8 mouse cellular contexts compared by ENCODE assay signal in genomic region chr5:151369306-151369721, GRCm38 (mm10). TPM values are rescaled to one million over a fixed set of nuclear protein-coding genes. Genes with fewer than 3 reads are reported as not detected.
DNase-seq lines count a peak whose midpoint lies in the region; ATAC-seq and TF ChIP-seq lines count a peak whose summit lies in the region.

No protein-coding gene starts in this region.

- WGBS in forebrain, embryonic 14.5 days, result 67% methylated on average over 5 of the region's 5 CpGs
- WGBS in kidney, adult 2 months, result 17% methylated on average over 5 of the region's 5 CpGs

- peak overlapping the region; percentile 55 for H3K4me2 ChIP-seq in forebrain, embryonic 14.5 days (ENCODE audit: low read length)

- peak overlapping the region; percentile 66 for H3K9ac ChIP-seq in forebrain, embryonic 14.5 days (ENCODE audit: low read length)

- TF ChIP-seq CTCF in kidney, adult 2 months (conservative IDR thresholded peaks at IDR 0.05; ENCODE audit: insufficient read depth, insufficient read length, low read depth, low read length), result no peak

- no peak for TF ChIP-seq POLR2A in kidney, adult 2 months (IDR thresholded peaks at IDR 0.05; ENCODE audit: low read depth, low read length)

- no peaks in the 10 kb centered on the region for H3K36me3 ChIP-seq in megakaryocyte, embryonic 14.5 days (replicated peaks; ENCODE audit: low read length)
- H3K36me3 ChIP-seq in forebrain, embryonic 14.5 days (ENCODE audit: control insufficient read depth, insufficient read depth, low read length), result no peaks in the 10 kb centered on the region
- no peaks in the 10 kb centered on the region for H3K36me3 ChIP-seq in kidney, adult 2 months (ENCODE audit: control insufficient read depth, insufficient read depth, low read length)

- H3K9me3 ChIP-seq in megakaryocyte, embryonic 14.5 days, result no peaks in the 10 kb centered on the region
- no peaks in the 10 kb centered on the region for H3K9me3 ChIP-seq in forebrain, embryonic 14.5 days (replicated peaks; ENCODE audit: control insufficient read depth, low read length)

- H3K27ac ChIP-seq in brown adipose tissue, adult 24 weeks (replicated peaks; ENCODE audit: low read depth, low read length), result peak overlapping the region; percentile 97
- peak overlapping the region; percentile 92 for H3K27ac ChIP-seq in forebrain, embryonic 14.5 days (ENCODE audit: low read depth, low read length)
- peak overlapping the region; percentile 85 for H3K27ac ChIP-seq in kidney, adult 2 months (ENCODE audit: insufficient read depth, low read depth, low read length)

- ATAC-seq in megakaryocyte, adult 5-6 weeks (ENCODE audit: poor library complexity, severe bottlenecking), result no peak
- no peak for ATAC-seq in forebrain, embryonic 14.5 days
- no peak for ATAC-seq in CD4-positive, CD25-positive, alpha-beta regulatory T cell, adult 4 months

- H3K27me3 ChIP-seq in megakaryocyte, embryonic 14.5 days (replicated peaks), result no peaks in the 10 kb centered on the region
- no peaks in the 10 kb centered on the region for H3K27me3 ChIP-seq in forebrain, embryonic 14.5 days (replicated peaks; ENCODE audit: control insufficient read depth, insufficient read depth, low read length)
- H3K27me3 ChIP-seq in kidney, adult 2 months (replicated peaks; ENCODE audit: control insufficient read depth, insufficient read depth, low read length), result no peaks in the 10 kb centered on the region

- H3K4me1 ChIP-seq in megakaryocyte, embryonic 14.5 days, result peaks cover 27% of the 10 kb centered on the region
- peaks cover 2% of the 10 kb centered on the region; the same call in 1 of the 2 replicates for H3K4me1 ChIP-seq in brown adipose tissue, adult 24 weeks (ENCODE audit: control insufficient read depth, insufficient read depth, insufficient read length, low read length)
- peaks cover 10% of the 10 kb centered on the region for H3K4me1 ChIP-seq in forebrain, embryonic 14.5 days (ENCODE audit: control insufficient read depth, insufficient read depth, low read length)
- H3K4me1 ChIP-seq in kidney, adult 2 months (ENCODE audit: control insufficient read depth, insufficient read depth, low read length), result peaks cover 3% of the 10 kb centered on the region; the same call in 1 of the 2 replicates

- peak overlapping the region; percentile 96 for H3K4me3 ChIP-seq in megakaryocyte, embryonic 14.5 days (replicated peaks)
- peak overlapping the region; percentile 80 for H3K4me3 ChIP-seq in brown adipose tissue, adult 24 weeks (ENCODE audit: insufficient read depth, low read depth, low read length)
- H3K4me3 ChIP-seq in forebrain, embryonic 14.5 days (ENCODE audit: low read depth, low read length), result peak overlapping the region; percentile 49
- peak overlapping the region; percentile 64 for H3K4me3 ChIP-seq in kidney, adult 2 months (ENCODE audit: insufficient read depth, low read depth, low read length)

- no peak for DNase-seq in forebrain, embryonic 14.5 days (ENCODE audit: low spot score)
- peak; percentile 65 for DNase-seq in kidney, adult 2 months
- DNase-seq in lung, postnatal 14 days, result peak; percentile 7
- DNase-seq in urinary bladder, postnatal 36 days (ENCODE audit: low spot score in 2 of 2), result no peak

RNA-seq across cellular contexts. Expression of gene Gm42906, which starts 58.6 kb away (rescaled TPM):
- not detected in 2 replicates for polyA plus RNA-seq in megakaryocyte, embryonic 14.5 days (2012; ENCODE audit: insufficient read depth, low replicate concordance)
- not detected in 2 replicates for total RNA-seq in megakaryocyte, adult 5-6 weeks (2015)
- total RNA-seq in megakaryocyte, adult 5-6 weeks (2017), result not detected in 2 replicates
- not detected in 2 replicates for polyA plus RNA-seq in brown adipose tissue, adult 24 weeks (2012; ENCODE audit: insufficient read depth, insufficient read length, missing spikeins)
- not detected in 2 replicates for polyA plus RNA-seq in forebrain, embryonic 14.5 days (2014; fragmentation: Nextera tagmentation; extraction: Ambion mirVana)
- not detected in 2 replicates for polyA plus RNA-seq in kidney, adult 2 months (2012; rRNA removed)
- polyA plus RNA-seq in CD4-positive, CD25-positive, alpha-beta regulatory T cell, adult 4 months (2017; shearing (Covaris generic)), result not detected

Comparison
In these comparisons a context has a peak if more than half of its experiments do, and no peak if none do; other contexts are left out.
1. DNase-seq: peak in kidney, adult 2 months (single experiment) and lung, postnatal 14 days (single experiment); none in forebrain, embryonic 14.5 days (single experiment) and urinary bladder, postnatal 36 days (0 of 2).
2. Peak in every context shown above with its lines, with median percentiles within 50 percentile points of each other: H3K4me3 ChIP-seq and H3K27ac ChIP-seq.